Mouse (Mus musculus): ENCODE results near the gene Chek1. TPM values are rescaled to one million over a fixed set of nuclear protein-coding genes. Genes with fewer than 3 reads are reported as not detected.

Chek1 gene
- total RNA-seq, 2 experiments from 2014 or later, result 2.2 to 2.4 TPM

- TF ChIP-seq CTCF (IDR thresholded peaks at IDR 0.05), result no peak
- intact Hi-C loops (cut with DNase I), result loop anchor here (5.0 kb wide), 1 partner anchor 1241 kb away; no protein-coding TSS in a partner anchor
- no peak within 1 kb of the TSS for H3K27ac ChIP-seq
- H3K4me3 ChIP-seq, result no peak within 1 kb of the TSS
- DNase-seq (ENCODE audit: extremely low spot score in 1 of 2, low spot score in 2 of 2), result no peak
Observed at GRCm38 (mm10) chr9:36692920-36693319, 33.9 kb downstream of the Chek1 start, which contains the start of gene Acrv1. TSS of gene Acrv1 (plus strand) at chr9:36693220.

DNA sequence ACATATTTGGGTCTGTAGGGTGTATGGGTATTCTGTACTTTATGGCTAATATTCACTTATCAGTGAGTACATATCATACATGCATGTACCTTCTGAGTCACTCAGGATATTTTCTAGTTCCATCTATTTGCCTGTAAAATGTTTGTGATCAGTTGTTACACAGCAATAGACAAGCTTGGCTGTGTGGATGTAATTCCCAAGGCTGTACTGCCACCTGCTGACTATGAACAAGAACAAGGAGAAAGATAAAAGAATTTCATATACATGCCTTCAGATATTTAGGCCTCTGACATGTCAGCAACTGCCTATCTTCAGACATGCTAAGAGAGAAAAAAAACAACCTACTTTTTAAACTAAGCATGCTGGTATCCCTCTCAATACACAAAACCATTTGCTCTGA, 39.5 kb downstream of the Chek1 start:
- intact Hi-C loops (cut with DNase I), result loop anchor here (10.0 kb wide), 1 partner anchor 253 kb away; the partner anchor contains the start of gene Gm7257
- no peak overlapping the region for H3K27ac ChIP-seq
- peak; percentile 58 for TF ChIP-seq CTCF (IDR thresholded peaks at IDR 0.05)
- DNase-seq (ENCODE audit: extremely low spot score in 1 of 2, low spot score in 2 of 2), result no peak
- no peak overlapping the region for H3K4me3 ChIP-seq

DNA sequence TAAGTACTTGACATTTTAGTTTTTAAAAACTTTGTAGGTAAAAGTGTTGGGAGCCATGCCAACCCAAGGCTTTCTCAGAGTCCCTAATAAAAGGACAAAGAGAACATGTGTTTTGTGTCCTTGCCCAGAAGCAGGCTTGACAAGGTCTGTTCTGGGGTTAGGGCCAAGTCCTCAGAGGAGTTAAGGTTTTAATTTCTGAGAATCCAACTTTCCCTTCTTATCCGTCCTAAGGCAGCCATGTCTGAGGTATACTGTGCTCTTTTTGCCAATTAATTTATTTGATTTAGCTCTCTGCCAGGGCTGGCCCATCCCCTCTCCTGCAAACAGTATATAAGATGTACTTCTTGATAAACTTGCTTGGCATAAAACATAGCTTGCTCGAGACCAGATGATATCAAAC, 45.4 kb downstream of the Chek1 start:
- DNase-seq (ENCODE audit: extremely low spot score in 1 of 2, low spot score in 2 of 2), result no peak
- no peak overlapping the region for H3K27ac ChIP-seq
- intact Hi-C loops (cut with DNase I), result loop anchor here (10.0 kb wide), 1 partner anchor 247 kb away; the partner anchor contains the start of gene Gm7257
- H3K4me3 ChIP-seq, result no peak overlapping the region
- no peak for TF ChIP-seq CTCF (IDR thresholded peaks at IDR 0.05)

Other genes with a start within 250 kb of the Chek1 start
- not detected for gene Gm5615, start 185.1 kb downstream of the Chek1 start, total RNA-seq (2021)
- gene Gm17689, start 144.4 kb downstream of the Chek1 start, total RNA-seq (2021), result not detected
- not detected for gene A630095E13Rik, start 83.7 kb downstream of the Chek1 start, total RNA-seq (2021)
- not detected for gene Acrv1, start 33.8 kb downstream of the Chek1 start, total RNA-seq (2021)
- 10 to 100 TPM; 70.3 to 77.2 TPM for gene Stt3a, start 40.6 kb upstream of the Chek1 start, total RNA-seq (2021)
- gene Ei24, start 70.3 kb upstream of the Chek1 start, total RNA-seq (2021), result 100 to 1,000 TPM; 109 to 111 TPM
- 100 to 1,000 TPM; 241 to 261 TPM for gene Fez1, start 94.8 kb upstream of the Chek1 start, total RNA-seq (2021)